Mouse (Mus musculus) heart, adult 2 months (tissue): ENCODE measurements at regions not wholly inside any gene's neighbourhood (a gene's known extent, or its start where the extent isn't known, plus 50 kb on each side); places are given as distances from the start of the nearest gene placed in this dataset.

Experiments
- CTCF ChIP-seq: fragments of 200-600 bp; IDR thresholded peaks from 2 replicates; pipeline ENCODE4 v1.8.1; 2022; ENCODE audit warnings: antibody characterized with exemption, mild to moderate bottlenecking, moderate library complexity
- EP300 ChIP-seq: fragments of 200-500 bp; IDR thresholded peaks from 2 replicates; pipeline ENCODE4 v1.6.1; 2011; ENCODE audit warnings: low read depth, low read length, control low read depth; ENCODE audit not compliant: insufficient read depth
- POLR2A ChIP-seq: fragments of 200-500 bp; IDR thresholded peaks from 2 replicates; pipeline ENCODE4 v1.6.1; 2011; ENCODE audit warnings: mild to moderate bottlenecking, low read depth, low read length, control low read depth; ENCODE audit not compliant: insufficient read depth

DNA sequence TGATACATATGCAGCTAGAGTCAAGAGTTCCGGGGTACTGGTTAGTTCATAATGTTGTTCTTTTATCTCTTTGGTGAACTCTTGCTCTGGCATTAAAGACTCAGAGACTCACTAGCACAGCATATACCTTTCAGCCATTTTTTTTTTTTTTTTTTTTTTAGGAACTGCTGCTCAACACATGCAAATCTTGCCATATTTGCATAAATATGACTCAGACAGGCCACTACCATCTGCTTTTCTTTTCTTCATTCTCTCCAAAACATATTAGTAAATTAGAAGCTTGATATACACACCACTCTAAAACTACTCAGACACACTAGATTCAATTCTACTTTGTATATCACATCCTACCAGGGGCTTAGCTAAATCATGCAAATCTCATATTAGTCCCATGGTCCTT, 464.3 kb downstream of the Plxdc2 start:
- TF ChIP-seq CTCF (no peak), POLR2A (no peak), EP300 (no peak)
